Mouse (Mus musculus): ENCODE data around the gene Cebpzos. TPM values are rescaled to one million over a fixed set of nuclear protein-coding genes. Genes with fewer than 3 reads are reported as not detected.

Gene Cebpzos
- polyA plus RNA-seq, 1 experiment from 2014 or later, result 95.5 TPM

GRCm38 (mm10) chr17:78894991-78895390 lies 21.3 kb upstream of the Cebpzos start:
- H3K4me3 ChIP-seq (ENCODE audit: low read length), result no peak overlapping the region
- 71% methylated on average over 7 of the region's 7 CpGs for WGBS
- no peak overlapping the region for H3K9ac ChIP-seq (ENCODE audit: low read length)
- no peaks in the 10 kb centered on the region for H3K27me3 ChIP-seq (ENCODE audit: control insufficient read depth, insufficient read depth, low read depth, low read length)
- H3K36me3 ChIP-seq (ENCODE audit: control insufficient read depth, insufficient read depth, low read length), result no peaks in the 10 kb centered on the region
- no peak overlapping the region for H3K27ac ChIP-seq (ENCODE audit: low read length)
- ATAC-seq (ENCODE audit: low read depth), result no peak
- no peaks in the 10 kb centered on the region for H3K4me1 ChIP-seq (replicated peaks; ENCODE audit: control insufficient read depth, insufficient read depth, low read length)
- H3K4me2 ChIP-seq (ENCODE audit: low read depth, low read length), result peak overlapping the region; percentile 65
- H3K9me3 ChIP-seq (ENCODE audit: control insufficient read depth, low read length), result no peaks in the 10 kb centered on the region

- peak overlapping the region; percentile 41 for H3K4me3 ChIP-seq (ENCODE audit: low read length)
- H3K4me2 ChIP-seq (ENCODE audit: low read depth, low read length), result peak overlapping the region; percentile 65
- H3K36me3 ChIP-seq (ENCODE audit: control insufficient read depth, insufficient read depth, low read length), result no peaks in the 10 kb centered on the region
- H3K27me3 ChIP-seq (ENCODE audit: control insufficient read depth, insufficient read depth, low read depth, low read length), result no peaks in the 10 kb centered on the region
- H3K4me1 ChIP-seq (replicated peaks; ENCODE audit: control insufficient read depth, insufficient read depth, low read length), result no peaks in the 10 kb centered on the region
- H3K27ac ChIP-seq (ENCODE audit: low read length), result no peak overlapping the region
- no peaks in the 10 kb centered on the region for H3K9me3 ChIP-seq (ENCODE audit: control insufficient read depth, low read length)
- WGBS, result 11% methylated on average over 8 of the region's 8 CpGs
- H3K9ac ChIP-seq (ENCODE audit: low read length), result peak overlapping the region; percentile 56
- peak; percentile 71 for ATAC-seq (ENCODE audit: low read depth)
Observed at GRCm38 (mm10) chr17:78895394-78895793, 20.9 kb upstream of the Cebpzos start.

GRCm38 (mm10) chr17:78903158-78903557 lies 13.1 kb upstream of the Cebpzos start:
- H3K27ac ChIP-seq (ENCODE audit: low read length), result no peak overlapping the region
- 52% methylated on average over 2 of the region's 2 CpGs for WGBS
- no peaks in the 10 kb centered on the region for H3K27me3 ChIP-seq (ENCODE audit: control insufficient read depth, insufficient read depth, low read depth, low read length)
- H3K4me1 ChIP-seq (replicated peaks; ENCODE audit: control insufficient read depth, insufficient read depth, low read length), result no peaks in the 10 kb centered on the region
- H3K4me2 ChIP-seq (ENCODE audit: low read depth, low read length), result no peak overlapping the region
- H3K4me3 ChIP-seq (ENCODE audit: low read length), result no peak overlapping the region
- no peak for ATAC-seq (ENCODE audit: low read depth)
- no peak overlapping the region for H3K9ac ChIP-seq (ENCODE audit: low read length)
- no peaks in the 10 kb centered on the region for H3K36me3 ChIP-seq (ENCODE audit: control insufficient read depth, insufficient read depth, low read length)
- H3K9me3 ChIP-seq (ENCODE audit: control insufficient read depth, low read length), result no peaks in the 10 kb centered on the region

- Histone ChIP-seq H3K36me3 (ENCODE audit: control insufficient read depth, insufficient read depth, low read length) (no peaks in the 10 kb centered on the region), H3K27me3 (ENCODE audit: control insufficient read depth, insufficient read depth, low read depth, low read length) (no peaks in the 10 kb centered on the region), H3K9me3 (ENCODE audit: control insufficient read depth, low read length) (no peaks in the 10 kb centered on the region), H3K27ac (ENCODE audit: low read length) (no peak within 1 kb of the TSS), H3K4me1 (replicated peaks; ENCODE audit: control insufficient read depth, insufficient read depth, low read length) (no peaks in the 10 kb centered on the region), H3K9ac (ENCODE audit: low read length) (no peak within 1 kb of the TSS), H3K4me2 (ENCODE audit: low read depth, low read length) (no peak within 1 kb of the TSS), H3K4me3 (ENCODE audit: low read length) (no peak within 1 kb of the TSS)
- no peak for ATAC-seq (ENCODE audit: low read depth)
- 81% methylated on average over 5 of the region's 5 CpGs for WGBS
Observed at GRCm38 (mm10) chr17:78906892-78907291, 9.4 kb upstream of the Cebpzos start, which contains the start of gene Sult6b1. Gene Sult6b1, minus strand, starts transcription at chr17:78906992.

- Histone ChIP-seq H3K4me3 (ENCODE audit: low read length) (no peak overlapping the region), H3K4me1 (replicated peaks; ENCODE audit: control insufficient read depth, insufficient read depth, low read length) (no peaks in the 10 kb centered on the region), H3K4me2 (ENCODE audit: low read depth, low read length) (no peak overlapping the region), H3K9me3 (ENCODE audit: control insufficient read depth, low read length) (no peaks in the 10 kb centered on the region), H3K27me3 (ENCODE audit: control insufficient read depth, insufficient read depth, low read depth, low read length) (no peaks in the 10 kb centered on the region), H3K27ac (ENCODE audit: low read length) (no peak overlapping the region), H3K9ac (ENCODE audit: low read length) (no peak overlapping the region), H3K36me3 (ENCODE audit: control insufficient read depth, insufficient read depth, low read length) (no peaks in the 10 kb centered on the region)
- no peak for ATAC-seq (ENCODE audit: low read depth)
- 70% methylated on average over 2 of the region's 2 CpGs for WGBS
Observed at GRCm38 (mm10) chr17:78909374-78909773, 6.9 kb upstream of the Cebpzos start.

GRCm38 (mm10) chr17:78912861-78913281 lies 3.4 kb upstream of the Cebpzos start:
- no peaks in the 10 kb centered on the region for H3K36me3 ChIP-seq (ENCODE audit: control insufficient read depth, insufficient read depth, low read length)
- no peaks in the 10 kb centered on the region for H3K9me3 ChIP-seq (ENCODE audit: control insufficient read depth, low read length)
- no peaks in the 10 kb centered on the region for H3K27me3 ChIP-seq (ENCODE audit: control insufficient read depth, insufficient read depth, low read depth, low read length)
- H3K4me2 ChIP-seq (ENCODE audit: low read depth, low read length), result peak overlapping the region; percentile 42
- WGBS, result 26% methylated on average over 6 of the region's 6 CpGs
- ATAC-seq (ENCODE audit: low read depth), result peak; percentile 59
- peaks cover 14% of the 10 kb centered on the region for H3K4me1 ChIP-seq (replicated peaks; ENCODE audit: control insufficient read depth, insufficient read depth, low read length)
- no peak overlapping the region for H3K27ac ChIP-seq (ENCODE audit: low read length)
- peak overlapping the region; percentile 33 for H3K4me3 ChIP-seq (ENCODE audit: low read length)
- H3K9ac ChIP-seq (ENCODE audit: low read length), result peak overlapping the region; percentile 9; the same call in 1 of the 2 replicates

GRCm38 (mm10) chr17:78913921-78914320 lies 2.4 kb upstream of the Cebpzos start:
- ATAC-seq (ENCODE audit: low read depth), result no peak
- no peaks in the 10 kb centered on the region for H3K9me3 ChIP-seq (ENCODE audit: control insufficient read depth, low read length)
- no peak overlapping the region for H3K9ac ChIP-seq (ENCODE audit: low read length)
- H3K4me1 ChIP-seq (replicated peaks; ENCODE audit: control insufficient read depth, insufficient read depth, low read length), result peaks cover 14% of the 10 kb centered on the region
- H3K27me3 ChIP-seq (ENCODE audit: control insufficient read depth, insufficient read depth, low read depth, low read length), result no peaks in the 10 kb centered on the region
- no peak overlapping the region for H3K4me3 ChIP-seq (ENCODE audit: low read length)
- WGBS, result 63% methylated on average over 3 of the region's 3 CpGs
- H3K4me2 ChIP-seq (ENCODE audit: low read depth, low read length), result no peak overlapping the region
- H3K27ac ChIP-seq (ENCODE audit: low read length), result no peak overlapping the region
- peaks cover 2% of the 10 kb centered on the region; the same call in 1 of the 2 replicates for H3K36me3 ChIP-seq (ENCODE audit: control insufficient read depth, insufficient read depth, low read length)

- peak; percentile 25 for ATAC-seq (ENCODE audit: low read depth)
- H3K36me3 ChIP-seq (ENCODE audit: control insufficient read depth, insufficient read depth, low read length), result peaks cover 9% of the 10 kb centered on the region
- no peaks in the 10 kb centered on the region for H3K9me3 ChIP-seq (ENCODE audit: control insufficient read depth, low read length)
- H3K9ac ChIP-seq (ENCODE audit: low read length), result peak overlapping the region; percentile 90
- H3K27me3 ChIP-seq (ENCODE audit: control insufficient read depth, insufficient read depth, low read depth, low read length), result no peaks in the 10 kb centered on the region
- H3K4me2 ChIP-seq (ENCODE audit: low read depth, low read length), result peak overlapping the region; percentile 89
- peaks cover 14% of the 10 kb centered on the region for H3K4me1 ChIP-seq (replicated peaks; ENCODE audit: control insufficient read depth, insufficient read depth, low read length)
- 47% methylated on average over 6 of the region's 6 CpGs for WGBS
- peak overlapping the region; percentile 79 for H3K4me3 ChIP-seq (ENCODE audit: low read length)
- peak overlapping the region; percentile 95 for H3K27ac ChIP-seq (ENCODE audit: low read length)
Observed at GRCm38 (mm10) chr17:78915772-78916171, 528 bp upstream of the Cebpzos start.

GRCm38 (mm10) chr17:78916899-78917298 lies 599 bp downstream of the Cebpzos start:
- ATAC-seq (ENCODE audit: low read depth), result 0 out of 2 replicates have a peak, but pooled peaks have one; percentile 17
- peaks cover 19% of the 10 kb centered on the region for H3K36me3 ChIP-seq (ENCODE audit: control insufficient read depth, insufficient read depth, low read length)
- H3K9ac ChIP-seq (ENCODE audit: low read length), result peak overlapping the region; percentile 90
- no peaks in the 10 kb centered on the region for H3K27me3 ChIP-seq (ENCODE audit: control insufficient read depth, insufficient read depth, low read depth, low read length)
- peaks cover 14% of the 10 kb centered on the region for H3K4me1 ChIP-seq (replicated peaks; ENCODE audit: control insufficient read depth, insufficient read depth, low read length)
- H3K9me3 ChIP-seq (ENCODE audit: control insufficient read depth, low read length), result no peaks in the 10 kb centered on the region
- peak overlapping the region; percentile 89 for H3K4me2 ChIP-seq (ENCODE audit: low read depth, low read length)
- under 1% methylated on average over 11 of the region's 11 CpGs for WGBS
- H3K4me3 ChIP-seq (ENCODE audit: low read length), result peak overlapping the region; percentile 79
- peak overlapping the region; percentile 95 for H3K27ac ChIP-seq (ENCODE audit: low read length)

Measured in lung, embryonic 16.5 days (tissue).